Mouse (Mus musculus): ENCODE data around the gene Sorbs2.

GRCm38 (mm10) chr8:45595983-45596382 is 88.4 kb downstream of the Sorbs2 start:
- TF ChIP-seq USF1 (IDR thresholded peaks at IDR 0.05; ENCODE audit: low read depth) (no peak), CTCF (IDR thresholded peaks at IDR 0.05; ENCODE audit: control insufficient read depth, insufficient read depth, insufficient read length) (no peak), MYOG (IDR thresholded peaks at IDR 0.05; ENCODE audit: control insufficient read depth, extremely low read depth, insufficient read length) (no peak), CEBPB (IDR thresholded peaks at IDR 0.05; ENCODE audit: low read depth) (no peak)
